Mouse (Mus musculus) thymus, adult 2 months (tissue): ENCODE data around the gene Med24. TPM values are rescaled to one million over a fixed set of nuclear protein-coding genes. Genes with fewer than 3 reads are reported as not detected.

Experiments used
- DNase-seq: peaks from one replicate; pipeline ENCODE4 v3.0.0; 2021
- H3K27ac ChIP-seq: fragments of 200-500 bp; 2 replicates; pipeline ENCODE4 v1.5.1; 2012; ENCODE audit warnings: low read length, control low read depth; ENCODE audit not compliant: control insufficient read depth, insufficient read depth
- H3K27me3 ChIP-seq: fragments of 200-500 bp; 2 replicates; pipeline ENCODE4 v1.6.1; 2012; ENCODE audit warnings: mild to moderate bottlenecking, low read length, moderate library complexity, mixed read lengths; ENCODE audit not compliant: control insufficient read depth, insufficient read depth
- H3K36me3 ChIP-seq: fragments of 200-500 bp; 2 replicates; pipeline ENCODE4 v1.6.1; 2012; ENCODE audit warnings: mild to moderate bottlenecking, low read length, moderate library complexity; ENCODE audit not compliant: control insufficient read depth, insufficient read depth
- H3K4me1 ChIP-seq: fragments of 200-500 bp; replicated peaks from 2 replicates; pipeline ENCODE4 v1.6.1; 2012; ENCODE audit warnings: low read length; ENCODE audit not compliant: control insufficient read depth, insufficient read depth
- H3K4me3 ChIP-seq: fragments of 200-500 bp; 2 replicates; pipeline ENCODE4 v1.5.1; 2012; ENCODE audit warnings: mild to moderate bottlenecking, low read length, control low read depth, moderate library complexity; ENCODE audit not compliant: control insufficient read depth, insufficient read depth
- CTCF ChIP-seq: fragments of 200-500 bp; IDR thresholded peaks from 2 replicates; pipeline ENCODE4 v1.5.1; 2012; ENCODE audit warnings: mild to moderate bottlenecking, control low read depth, low read length, moderate library complexity, borderline replicate concordance; ENCODE audit not compliant: control insufficient read depth, poor library complexity, insufficient read depth; ENCODE audit errors: extremely low read depth
- POLR2A ChIP-seq: fragments of 200-500 bp; IDR thresholded peaks from 2 replicates; pipeline ENCODE4 v1.6.1; 2012; ENCODE audit warnings: mild to moderate bottlenecking, low read length, control low read depth, moderate library complexity; ENCODE audit not compliant: control insufficient read depth, poor library complexity, insufficient read depth; ENCODE audit errors: extremely low read depth
- WGBS: fragments of 180-500 bp; shearing (Covaris S2); methylation state at CpG from one replicate; pipeline ENCODE4 v1.1.7; 2018; 5-methylcytosine and 5-hydroxymethylcytosine counted together
- polyA plus RNA-seq: library from polyadenylated mRNA; depleted of rRNA; stranded (reverse); fragments of >200 nt; gene quantifications from 2 replicates; pipeline ENCODE4 v1.2.3, GENCODE M21; 2012

Gene Med24
- polyA plus RNA-seq, 1 experiment, result 179 TPM

- Histone ChIP-seq H3K4me1 (peaks cover 35% of the 10 kb centered on the region), H3K4me3 (no peak overlapping the region), H3K36me3 (no peaks in the 10 kb centered on the region), H3K27me3 (no peaks in the 10 kb centered on the region), H3K27ac (no peak overlapping the region)
- TF ChIP-seq POLR2A, result no peak
- no peak for TF ChIP-seq CTCF
- 96% methylated on average over 25 of the region's 25 CpGs for WGBS
- DNase-seq, result no peak
Measured at GRCm38 (mm10) chr11:98769007-98769954, 40.0 kb upstream of the Med24 start.

GRCm38 (mm10) chr11:98768127-98769006 lies 39.1 kb upstream of the Med24 start:
- no peak overlapping the region for H3K4me3 ChIP-seq
- H3K4me1 ChIP-seq, result peaks cover 29% of the 10 kb centered on the region
- no peak for DNase-seq
- no peak for TF ChIP-seq POLR2A
- TF ChIP-seq CTCF, result no peak
- no peaks in the 10 kb centered on the region for H3K36me3 ChIP-seq
- no peaks in the 10 kb centered on the region for H3K27me3 ChIP-seq
- no peak overlapping the region for H3K27ac ChIP-seq
- WGBS, result 90% methylated on average over 39 of the region's 39 CpGs

DNA sequence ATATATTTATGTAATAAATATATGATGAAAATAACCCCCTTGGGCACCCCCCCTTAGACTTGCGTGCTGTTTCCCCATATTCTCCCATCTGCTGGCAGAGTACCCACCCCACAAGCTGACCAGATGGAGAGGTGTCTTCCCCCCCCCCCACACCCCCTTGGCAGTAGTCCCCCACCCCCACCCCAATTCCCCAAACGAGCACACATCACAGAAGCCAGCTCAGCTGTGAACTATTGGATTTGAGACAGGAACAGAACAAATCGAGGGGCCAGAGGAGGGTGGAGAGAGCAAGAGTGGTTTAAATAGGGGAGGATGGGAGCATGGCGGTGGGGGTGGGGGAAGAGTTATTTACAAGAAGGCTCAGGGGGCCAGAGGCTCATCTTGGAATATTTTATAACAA lies 38.5 kb upstream of the Med24 start:
- 79% methylated on average over 4 of the region's 4 CpGs for WGBS
- peaks cover 29% of the 10 kb centered on the region for H3K4me1 ChIP-seq
- TF ChIP-seq POLR2A, result no peak
- TF ChIP-seq CTCF, result no peak
- no peak overlapping the region for H3K4me3 ChIP-seq
- H3K36me3 ChIP-seq, result no peaks in the 10 kb centered on the region
- no peak for DNase-seq
- no peak overlapping the region for H3K27ac ChIP-seq
- no peaks in the 10 kb centered on the region for H3K27me3 ChIP-seq

DNA sequence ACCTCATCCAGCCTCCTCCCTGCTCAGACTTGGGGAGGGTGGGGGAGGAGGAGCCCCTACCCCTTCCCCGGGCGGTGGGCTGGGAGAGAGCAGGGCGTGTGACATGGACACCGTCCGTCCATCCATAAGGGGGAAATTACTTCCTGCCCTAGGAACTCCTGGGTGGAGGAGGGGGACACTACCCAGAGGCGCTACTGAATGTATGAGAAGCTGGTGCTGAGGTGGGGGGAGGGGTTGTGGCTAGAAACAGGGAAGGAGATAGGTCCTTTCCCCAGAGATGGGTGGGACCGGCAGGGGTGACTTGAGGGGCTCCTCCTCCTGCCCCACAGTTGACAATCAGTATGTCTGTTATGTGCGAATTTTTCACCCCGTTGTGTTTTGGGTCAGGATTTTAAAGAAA lies 38.0 kb upstream of the Med24 start:
- Histone ChIP-seq H3K36me3 (no peaks in the 10 kb centered on the region), H3K27ac (no peak overlapping the region), H3K27me3 (no peaks in the 10 kb centered on the region), H3K4me3 (no peak overlapping the region), H3K4me1 (peaks cover 29% of the 10 kb centered on the region)
- WGBS, result 74% methylated on average over 9 of the region's 9 CpGs
- no peak for DNase-seq
- TF ChIP-seq POLR2A (no peak), CTCF (no peak)

GRCm38 (mm10) chr11:98766816-98767215 lies 37.6 kb upstream of the Med24 start:
- DNase-seq, result no peak
- Histone ChIP-seq H3K36me3 (no peaks in the 10 kb centered on the region), H3K27me3 (no peaks in the 10 kb centered on the region), H3K27ac (no peak overlapping the region), H3K4me3 (no peak overlapping the region), H3K4me1 (peaks cover 29% of the 10 kb centered on the region)
- 77% methylated on average over 5 of the region's 5 CpGs for WGBS
- TF ChIP-seq POLR2A (no peak), CTCF (no peak)

DNA sequence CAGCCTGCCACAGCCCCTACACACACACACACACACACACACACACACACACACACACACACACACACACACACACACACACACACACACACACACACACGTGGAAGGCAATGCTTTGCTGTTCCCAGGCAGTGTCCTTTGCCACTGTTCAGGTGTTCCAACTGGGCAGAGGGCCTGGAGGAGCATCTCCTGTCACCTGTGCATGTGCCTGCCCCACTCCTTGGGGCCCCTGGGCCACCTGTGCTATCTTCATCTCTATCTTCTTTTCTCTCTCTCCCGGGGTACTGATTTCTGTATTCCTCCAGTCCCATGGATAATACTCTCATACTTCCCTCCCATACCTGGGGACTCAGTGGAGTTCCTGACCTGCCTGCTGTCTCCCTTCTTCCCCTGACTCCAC lies 37.1 kb upstream of the Med24 start:
- Histone ChIP-seq H3K4me3 (no peak overlapping the region), H3K36me3 (no peaks in the 10 kb centered on the region), H3K4me1 (peaks cover 28% of the 10 kb centered on the region), H3K27ac (no peak overlapping the region), H3K27me3 (no peaks in the 10 kb centered on the region)
- no peak for DNase-seq
- WGBS, result 47% methylated on average over 1 of the region's 2 CpGs
- TF ChIP-seq POLR2A, result no peak
- TF ChIP-seq CTCF, result no peak
